Mouse (Mus musculus): ENCODE data around the gene Prpf6. TPM values are rescaled to one million over a fixed set of nuclear protein-coding genes. Genes with fewer than 3 reads are reported as not detected.

Gene Prpf6
- total RNA-seq (2021) = 10 to 100 TPM; 52.8 to 53.2 TPM
- long read RNA-seq, transcript Prpf6-201 (21 exons, 3,054 nt) = major isoform, 22 of 34 reads
- long read RNA-seq, partial matches to known transcripts = 4 of 34 reads
- long read RNA-seq, other reads (novel, unspliced or antisense) = 8 of 34 reads

DNA sequence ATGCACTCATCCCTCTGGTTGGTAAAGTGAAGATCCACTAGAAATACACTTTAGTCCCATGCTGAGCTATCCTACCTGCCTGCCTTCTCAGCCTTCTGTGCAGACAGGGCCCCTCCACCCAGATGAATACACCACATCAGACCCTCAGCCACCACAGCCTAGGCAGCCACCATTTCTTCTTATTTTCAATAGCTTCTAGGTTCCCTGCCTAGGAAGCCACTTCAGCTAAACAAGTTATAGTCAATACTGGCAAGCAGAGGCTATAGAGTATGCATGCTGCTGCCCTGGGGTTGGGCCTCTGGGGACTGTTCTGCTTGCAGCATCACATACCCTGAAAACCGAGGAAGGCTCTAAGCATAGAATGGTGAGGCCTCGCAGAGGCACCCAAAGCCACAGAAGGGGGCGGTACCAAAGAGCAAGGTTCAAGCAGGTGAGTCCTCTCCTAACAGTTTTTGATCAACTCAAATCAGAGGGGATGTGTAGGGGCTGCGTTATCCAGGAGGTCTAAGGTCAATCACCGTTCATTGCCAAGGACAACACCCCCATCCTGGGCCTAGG is at the start of gene Prpf6:
Gene Prpf6 (plus strand): TSS at position 341 of the 558 bp plus-strand sequence.
- no peak for DNase-seq (ENCODE audit: low spot score in 2 of 2)

GRCm38 (mm10) chr2:181546142-181546541 is 45.5 kb upstream of the Prpf6 start:
- DNase-seq (ENCODE audit: low spot score in 2 of 2) = no peak

DNA sequence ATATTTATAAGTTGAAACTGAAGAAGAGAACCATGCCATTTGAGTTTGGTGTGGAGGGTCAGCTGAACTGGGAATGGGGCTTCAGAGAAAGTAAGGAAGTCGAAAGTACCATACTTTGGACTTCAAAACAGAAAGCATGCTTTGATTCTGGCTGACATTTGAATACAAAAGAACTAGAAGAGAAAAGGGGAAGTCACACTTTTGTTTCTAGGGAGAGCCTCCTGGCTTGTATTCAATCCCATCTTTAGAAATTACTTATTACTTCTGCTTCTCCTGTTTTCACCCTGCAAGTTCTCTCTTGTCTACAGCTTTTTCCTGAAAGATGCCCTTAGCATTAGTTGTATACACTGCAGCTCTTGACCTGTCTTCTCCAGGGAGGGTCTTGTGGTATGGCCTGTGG is 43.4 kb upstream of the Prpf6 start:
- no peak for DNase-seq (ENCODE audit: low spot score in 2 of 2)

- DNase-seq (ENCODE audit: low spot score in 2 of 2) = no peak
These were observed 43.0 kb upstream of the Prpf6 start for GRCm38 (mm10) chr2:181548682-181549081.

GRCm38 (mm10) chr2:181550233-181550632 is 41.4 kb upstream of the Prpf6 start:
- DNase-seq (ENCODE audit: low spot score in 2 of 2) = no peak

DNA sequence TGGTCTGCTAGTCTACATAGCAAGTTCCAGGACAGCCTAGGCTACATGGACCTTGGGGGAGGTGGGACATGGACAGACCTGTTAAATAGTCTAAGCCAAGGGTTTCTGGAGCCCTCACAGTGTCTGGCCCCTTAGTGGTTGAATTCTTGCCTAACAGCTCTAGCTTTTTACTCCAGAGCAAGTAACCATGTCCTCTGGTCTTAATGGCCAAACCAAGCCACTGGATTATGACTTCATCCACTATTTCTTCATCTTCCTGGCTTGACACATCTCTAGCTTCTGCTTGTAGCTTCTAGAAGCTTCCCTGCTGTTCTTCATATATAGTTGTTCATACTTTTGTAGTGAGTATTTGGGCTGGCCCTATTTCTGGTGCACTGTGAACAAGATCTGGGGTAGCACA is 37.9 kb upstream of the Prpf6 start:
- no peak for DNase-seq (ENCODE audit: low spot score in 2 of 2)

- DNase-seq (ENCODE audit: low spot score in 2 of 2) = no peak
These were observed 24.3 kb upstream of the Prpf6 start for GRCm38 (mm10) chr2:181567338-181567737.

DNA sequence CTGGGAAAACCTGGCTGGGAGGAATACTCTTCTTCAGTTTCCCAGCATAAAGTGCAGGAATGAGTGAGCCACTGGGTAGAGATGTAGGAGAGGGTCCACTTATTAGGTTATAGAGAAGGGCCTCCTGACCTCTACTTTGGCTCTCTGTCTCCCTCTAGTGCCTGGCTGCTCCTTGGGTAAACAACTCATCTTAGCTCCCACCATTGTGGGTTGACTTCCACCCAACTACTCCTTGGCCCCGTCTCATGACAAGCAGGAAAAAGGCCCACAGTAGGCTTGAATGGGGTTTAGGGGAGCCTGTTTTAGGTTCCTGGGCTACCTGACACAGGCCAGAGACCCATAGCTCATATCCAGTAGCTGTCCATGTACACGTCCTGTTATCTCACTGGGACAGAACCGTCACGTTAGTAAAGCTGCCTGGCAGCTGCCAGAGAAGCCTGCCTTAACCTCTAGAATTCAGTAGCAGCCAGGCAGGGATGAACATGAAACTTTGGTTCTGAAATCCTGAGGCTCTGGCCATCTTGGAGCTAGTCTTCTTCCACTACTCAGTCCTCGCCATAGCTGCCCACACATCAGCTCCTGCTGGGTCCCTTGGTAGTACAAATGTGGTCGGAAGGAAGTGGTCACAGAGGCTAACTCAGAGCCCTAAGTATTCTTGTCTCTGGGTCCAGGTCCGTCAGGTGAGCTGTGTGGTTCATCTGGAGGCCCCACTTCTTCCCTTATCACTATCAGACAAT is 23.2 kb upstream of the Prpf6 start:
- no peak for DNase-seq (ENCODE audit: low spot score in 2 of 2)

DNA sequence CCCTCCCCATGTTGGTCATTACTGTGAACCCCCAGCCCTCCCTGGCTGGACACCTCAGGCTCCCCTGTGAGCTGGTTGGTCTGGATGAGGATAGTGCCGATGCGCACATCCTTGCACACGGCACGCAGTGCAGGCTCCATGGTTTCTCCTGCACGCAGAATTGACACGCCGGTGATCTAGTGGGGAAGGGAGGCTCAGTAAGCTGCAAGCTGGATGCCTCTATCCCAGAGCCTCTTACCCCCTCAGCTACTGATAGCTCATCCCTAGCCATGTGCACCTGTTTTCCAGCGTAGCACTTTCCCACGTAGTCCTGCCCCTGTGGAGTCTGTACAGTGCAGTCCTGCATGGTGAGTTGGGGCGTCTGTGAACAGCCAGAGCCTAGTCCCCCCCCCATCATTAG is 21.8 kb upstream of the Prpf6 start:
- DNase-seq (ENCODE audit: low spot score in 2 of 2) = no peak

DNA sequence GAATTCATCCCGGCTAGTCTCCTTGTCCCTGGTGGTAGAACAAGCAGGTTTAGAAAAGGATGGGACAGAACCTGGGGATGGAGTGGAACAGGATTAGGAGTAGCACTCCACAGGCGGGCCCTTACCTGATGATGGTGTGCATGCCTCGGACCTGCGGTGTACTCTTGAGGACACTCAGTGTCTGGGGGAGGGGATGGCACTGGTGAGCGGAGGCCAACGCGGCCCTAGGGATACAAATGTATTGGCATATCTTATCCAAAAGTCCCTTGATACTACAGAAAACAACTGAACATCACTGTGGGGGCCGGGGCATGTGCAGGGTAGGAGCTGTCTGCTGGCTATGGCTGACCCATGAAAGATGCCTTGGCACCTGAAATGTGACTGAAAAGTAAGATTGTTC is 21.3 kb upstream of the Prpf6 start:
- no peak for DNase-seq (ENCODE audit: low spot score in 2 of 2)

DNA sequence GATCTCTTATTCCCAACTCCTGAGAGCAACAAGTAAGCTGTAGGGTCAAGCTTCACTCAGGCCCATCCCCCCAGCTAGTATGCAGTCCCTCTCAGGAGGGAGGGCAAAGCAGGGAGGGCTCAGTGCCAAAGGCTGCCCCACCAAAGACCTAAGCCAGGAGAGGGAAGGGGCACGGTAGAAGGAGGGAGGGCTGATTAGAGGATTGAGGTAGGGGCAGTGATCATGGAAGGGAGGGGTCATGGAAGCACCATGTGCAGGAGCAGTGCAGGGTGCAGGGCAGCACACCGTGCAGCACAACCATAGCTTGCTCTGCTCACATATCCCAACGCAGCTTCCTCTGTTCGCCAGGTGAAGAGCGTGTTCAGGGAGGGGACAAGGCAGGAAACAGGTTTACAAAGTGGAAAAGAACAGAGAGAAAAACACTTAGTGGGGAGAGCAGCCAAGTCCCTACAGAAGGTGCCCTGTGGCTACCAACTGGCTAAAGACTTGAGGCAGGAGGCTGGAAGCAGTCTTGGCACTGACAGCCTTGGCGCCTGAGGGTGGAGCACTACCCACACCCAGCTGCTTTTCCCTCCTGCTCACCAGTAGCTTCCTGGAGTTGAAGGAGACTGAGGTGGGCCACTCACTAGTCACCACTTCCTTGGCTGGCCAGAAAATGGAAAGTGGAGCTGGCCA is 20.6 kb upstream of the Prpf6 start:
- no peak for DNase-seq (ENCODE audit: low spot score in 2 of 2)

GRCm38 (mm10) chr2:181571941-181572670 is 19.6 kb upstream of the Prpf6 start:
- DNase-seq (ENCODE audit: low spot score in 2 of 2) = no peak

- no peak for DNase-seq (ENCODE audit: low spot score in 2 of 2)
These were observed 18.4 kb upstream of the Prpf6 start for GRCm38 (mm10) chr2:181572921-181573920.

- DNase-seq (ENCODE audit: low spot score in 2 of 2) = no peak
These were observed 17.7 kb upstream of the Prpf6 start for GRCm38 (mm10) chr2:181573961-181574360.

GRCm38 (mm10) chr2:181574921-181575545 is 16.6 kb upstream of the Prpf6 start:
- no peak for DNase-seq (ENCODE audit: low spot score in 2 of 2)

DNA sequence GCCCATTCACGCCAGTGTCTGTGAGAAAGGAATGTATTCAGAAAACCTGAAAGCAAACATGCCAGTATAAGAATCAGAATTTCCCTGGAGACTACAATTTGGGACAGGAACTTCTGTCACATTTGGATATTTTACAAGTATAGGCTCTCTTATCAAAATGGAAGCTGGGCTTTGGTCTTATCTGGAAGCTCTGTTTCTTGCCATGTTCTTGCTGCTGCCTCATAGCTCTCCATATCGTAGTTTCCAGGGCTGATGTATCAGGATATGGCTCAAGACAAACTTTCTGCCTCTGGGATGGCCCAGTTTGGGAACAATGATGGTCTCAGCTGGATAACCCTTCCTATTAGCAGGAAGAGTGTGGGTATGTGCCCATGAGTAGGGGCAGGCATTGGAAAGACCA is 15.1 kb upstream of the Prpf6 start:
- no peak for DNase-seq (ENCODE audit: low spot score in 2 of 2)

DNA sequence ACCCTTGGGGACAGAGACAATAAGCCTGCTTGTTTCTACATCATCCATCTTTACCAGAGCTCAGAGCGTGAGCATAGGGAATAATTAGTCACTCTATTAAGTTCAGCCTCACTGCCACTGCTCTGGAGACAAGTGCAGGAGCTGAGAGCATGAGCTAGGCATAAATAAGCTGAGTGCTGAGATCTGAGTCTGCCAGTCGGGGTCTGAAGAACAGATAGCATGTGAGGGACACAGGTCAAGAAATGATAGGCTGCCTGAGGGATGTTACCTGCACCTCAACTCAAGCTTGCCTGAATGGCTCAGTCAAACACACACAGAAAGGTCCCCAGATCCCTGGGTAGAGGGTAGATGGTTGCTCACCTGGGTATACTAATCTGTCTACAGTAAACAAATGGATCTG is 14.5 kb upstream of the Prpf6 start:
- no peak for DNase-seq (ENCODE audit: low spot score in 2 of 2)

DNA sequence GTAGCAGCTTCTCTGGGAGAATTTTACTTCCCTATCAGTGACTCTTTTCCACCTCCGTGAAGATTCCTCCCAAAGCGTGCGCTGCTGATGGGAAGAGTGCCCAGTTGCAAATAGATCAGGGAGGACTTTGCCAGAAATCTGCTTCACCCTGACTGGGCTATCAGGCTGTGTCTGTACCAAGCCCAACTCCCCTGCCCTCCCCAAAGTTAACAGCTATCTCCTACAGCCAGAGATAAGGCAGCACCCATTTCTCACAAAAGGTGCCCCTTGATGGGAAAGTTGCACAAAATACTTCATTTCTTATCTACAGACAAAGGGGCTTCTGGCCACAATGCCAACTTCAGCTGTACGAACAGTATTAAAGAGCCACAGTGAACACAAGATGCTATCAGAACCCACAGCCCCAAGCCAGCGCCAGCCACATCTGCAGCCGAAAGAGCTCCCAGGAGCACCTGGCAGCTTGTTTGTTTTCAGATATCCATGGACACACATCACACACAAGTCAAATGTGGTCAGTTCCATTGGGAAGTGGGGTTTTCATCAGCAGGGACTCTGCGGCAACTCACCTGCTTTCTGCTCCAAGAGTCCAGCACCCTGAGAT is 13.6 kb upstream of the Prpf6 start:
- DNase-seq (ENCODE audit: low spot score in 2 of 2) = peak in 1 of 2 experiments; percentile 9

- no peak for DNase-seq (ENCODE audit: low spot score in 2 of 2)
These were observed 12.7 kb upstream of the Prpf6 start for GRCm38 (mm10) chr2:181578790-181579618.
